Mouse (Mus musculus) gastrocnemius, postnatal 4 days (tissue): Measurements from ENCODE around the gene Tmem246. TPM values are rescaled to one million over a fixed set of nuclear protein-coding genes. Genes with fewer than 3 reads are reported as not detected.

Source experiments
- total RNA-seq, 2 experiments: library from RNA; stranded (reverse); gene quantifications; 2 replicates each; pipeline ENCODE4 v1.2.3; 2021

Tmem246 gene
- total RNA-seq, 2 experiments from 2014 or later: 33.6 to 39.7 TPM

Other genes with a start within 250 kb of the Tmem246 start
- not detected for gene Acnat2, start 189.7 kb downstream of the Tmem246 start, total RNA-seq
- gene Acnat1, start 124.0 kb downstream of the Tmem246 start, total RNA-seq: under 1 TPM in 1 of 2 experiments, not detected in 1; 0.29 TPM
- gene Baat, start 91.3 kb downstream of the Tmem246 start, total RNA-seq: under 1 TPM; 0.25 to 0.31 TPM
- gene Mrpl50, start 76.8 kb downstream of the Tmem246 start, total RNA-seq: 10 to 100 TPM; 36.9 to 40.5 TPM
- gene Zfp189, start 76.7 kb downstream of the Tmem246 start, total RNA-seq: 1 to 10 TPM; 4.8 to 5.2 TPM
- 1 to 10 TPM in 1 of 2 experiments, under 1 TPM in 1; 0.44 to 4.6 TPM for gene Aldob, start 48.3 kb downstream of the Tmem246 start, total RNA-seq
- 10 to 100 TPM; 43.4 to 49.7 TPM for gene Rnf20, start 34.1 kb upstream of the Tmem246 start, total RNA-seq
- gene Ppp3r2, start 84.1 kb upstream of the Tmem246 start, total RNA-seq: under 1 TPM in 1 of 2 experiments, not detected in 1; 0.08 TPM
- 1 to 10 TPM; 1.2 to 2.0 TPM for gene Grin3a, start 247.9 kb upstream of the Tmem246 start, total RNA-seq